Mouse (Mus musculus) MEL (cell line): ENCODE measurements around the gene Serhl. TPM values are rescaled to one million over a fixed set of nuclear protein-coding genes. Genes with fewer than 3 reads are reported as not detected.

Experiments
- DNase-seq: peaks from one replicate; pipeline ENCODE4 v3.0.0; 2011; ENCODE audit warnings: low read depth, low spot score
- H3K27ac ChIP-seq: 2 replicates; pipeline ENCODE4 v1.5.1; 2012; ENCODE audit warnings: low read depth, mild to moderate bottlenecking, control low read depth, low read length, moderate library complexity; ENCODE audit not compliant: control insufficient read depth
- H3K27me3 ChIP-seq, 2 experiments: fragments of 150-350 bp in 1 of 2; sonication (generic) in 1 of 2; 2 replicates each; pipeline ENCODE4 v1.6.1; 2012; ENCODE audit warnings: low read length in 2 of 2, mild to moderate bottlenecking in 2 of 2, improper control_type of control experiment in 1 of 2, moderate library complexity in 1 of 2; ENCODE audit not compliant: insufficient read depth in 2 of 2, control insufficient read depth in 1 of 2
- H3K36me3 ChIP-seq, 2 experiments: 2 replicates each; pipeline ENCODE4 v1.6.1; 2012 to 2014; ENCODE audit warnings: low read length in 2 of 2, improper control_type of control experiment in 1 of 2, inconsistent platforms in 1 of 2, mild to moderate bottlenecking in 1 of 2; ENCODE audit not compliant: insufficient read depth in 2 of 2, control insufficient read depth in 1 of 2
- H3K4me1 ChIP-seq, 2 experiments: fragments of 150-350 bp in 1 of 2; sonication (generic) in 1 of 2; 2 replicates each; pipeline ENCODE4 v1.6.1; 2012; ENCODE audit warnings: low read length in 2 of 2, improper control_type of control experiment in 1 of 2, mild to moderate bottlenecking in 1 of 2; ENCODE audit not compliant: insufficient read depth in 2 of 2, control insufficient read depth in 1 of 2
- H3K4me3 ChIP-seq, 2 experiments: fragments of 150-350 bp in 1 of 2; sonication (generic) in 1 of 2; 2 replicates each; pipeline ENCODE4 v1.5.1; 2012; ENCODE audit warnings: low read depth in 2 of 2, low read length in 2 of 2, mild to moderate bottlenecking in 2 of 2, moderate library complexity in 2 of 2, control low read depth in 1 of 2, improper control_type of control experiment in 1 of 2; ENCODE audit not compliant: control insufficient read depth in 1 of 2, insufficient read depth in 1 of 2
- H3K79me2 ChIP-seq: 2 replicates; pipeline ENCODE4 v1.6.1; 2012; ENCODE audit warnings: mild to moderate bottlenecking, low read length, moderate library complexity; ENCODE audit not compliant: control insufficient read depth, poor library complexity, insufficient read depth
- H3K9ac ChIP-seq: 2 replicates; pipeline ENCODE4 v1.6.1; 2012; ENCODE audit warnings: low read depth, mild to moderate bottlenecking, control low read depth, low read length, moderate library complexity; ENCODE audit not compliant: control insufficient read depth, poor library complexity, severe bottlenecking
- H3K9me3 ChIP-seq: fragments of 150-350 bp; sonication (generic); replicated peaks from 2 replicates; pipeline ENCODE4 v1.6.1; 2012; ENCODE audit warnings: mild to moderate bottlenecking, low read length, improper control_type of control experiment, moderate library complexity; ENCODE audit not compliant: insufficient read depth
- CTCF ChIP-seq, 3 experiments: IDR thresholded peaks in 2 of 3; conservative IDR thresholded peaks in 1 of 3; 2 replicates each; pipeline ENCODE4 v1.5.1; 2011 to 2012; ENCODE audit warnings: low read length in 3 of 3, low read depth in 2 of 3, mild to moderate bottlenecking in 2 of 3, improper control_type of control experiment in 1 of 3, inconsistent platforms in 1 of 3, mixed read lengths in 1 of 3, moderate library complexity in 1 of 3; ENCODE audit not compliant: control insufficient read depth in 1 of 3, insufficient read depth in 1 of 3, poor library complexity in 1 of 3, severe bottlenecking in 1 of 3
- EP300 ChIP-seq, 2 experiments: IDR thresholded peaks; 2 replicates each; pipeline ENCODE4 v1.6.1; 2011; ENCODE audit warnings: improper control_type of control experiment in 2 of 2, low read length in 2 of 2, low read depth in 1 of 2, mild to moderate bottlenecking in 1 of 2
- ETS1 ChIP-seq: IDR thresholded peaks from 2 replicates; pipeline ENCODE4 v1.6.1; 2012; ENCODE audit warnings: low read depth, mild to moderate bottlenecking, inconsistent platforms, low read length, improper control_type of control experiment, moderate library complexity
- GATA1 ChIP-seq: IDR thresholded peaks from 2 replicates; pipeline ENCODE4 v1.6.1; 2011; ENCODE audit warnings: low read depth, low read length, improper control_type of control experiment
- JUND ChIP-seq: IDR thresholded peaks from 2 replicates; pipeline ENCODE4 v1.6.1; 2011; ENCODE audit warnings: low read depth, mild to moderate bottlenecking, improper control_type of control experiment, low read length
- MAFK ChIP-seq: IDR thresholded peaks from 2 replicates; pipeline ENCODE4 v1.6.1; 2011; ENCODE audit warnings: low read depth, mild to moderate bottlenecking, low read length, improper control_type of control experiment, borderline replicate concordance
- MAZ ChIP-seq: IDR thresholded peaks from 2 replicates; pipeline ENCODE4 v1.6.1; 2012; ENCODE audit warnings: low read depth, mild to moderate bottlenecking, inconsistent platforms, low read length, improper control_type of control experiment
- MXI1 ChIP-seq: IDR thresholded peaks from 2 replicates; pipeline ENCODE4 v1.6.1; 2011; ENCODE audit warnings: mild to moderate bottlenecking, low read depth, low read length, improper control_type of control experiment
- MYB ChIP-seq: IDR thresholded peaks from 2 replicates; pipeline ENCODE4 v1.6.1; 2011; ENCODE audit warnings: mild to moderate bottlenecking, low read depth, low read length, improper control_type of control experiment
- NELFE ChIP-seq: IDR thresholded peaks from 2 replicates; pipeline ENCODE4 v1.6.1; 2011; ENCODE audit warnings: low read depth, low read length, improper control_type of control experiment
- NRF1 ChIP-seq: IDR thresholded peaks from 2 replicates; pipeline ENCODE4 v1.6.1; 2014; ENCODE audit warnings: low read depth, mild to moderate bottlenecking, inconsistent platforms, low read length, improper control_type of control experiment, moderate library complexity; ENCODE audit not compliant: poor library complexity, insufficient read depth, severe bottlenecking
- POLR2A ChIP-seq, 2 experiments: IDR thresholded peaks; 2 replicates each; pipeline ENCODE4 v1.6.1; 2011 to 2012; ENCODE audit warnings: low read length in 2 of 2, mild to moderate bottlenecking in 2 of 2, control low read depth in 1 of 2, improper control_type of control experiment in 1 of 2, low read depth in 1 of 2, moderate library complexity in 1 of 2; ENCODE audit not compliant: control insufficient read depth in 1 of 2, insufficient read depth in 1 of 2, poor library complexity in 1 of 2
- POLR2AphosphoS5 ChIP-seq: IDR thresholded peaks from 2 replicates; pipeline ENCODE4 v1.6.1; 2012; ENCODE audit warnings: low read depth, borderline replicate concordance, mild to moderate bottlenecking, inconsistent platforms, low read length, moderate library complexity, mixed read lengths
- RAD21 ChIP-seq: IDR thresholded peaks from 2 replicates; pipeline ENCODE4 v1.6.1; 2011; ENCODE audit warnings: mild to moderate bottlenecking, low read depth, low read length, improper control_type of control experiment
- SIN3A ChIP-seq: IDR thresholded peaks from 2 replicates; pipeline ENCODE4 v1.6.1; 2012; ENCODE audit warnings: low read length, improper control_type of control experiment, inconsistent platforms
- SMC3 ChIP-seq: IDR thresholded peaks from 2 replicates; pipeline ENCODE4 v1.6.1; 2011; ENCODE audit warnings: low read depth, low read length, improper control_type of control experiment
- TAL1 ChIP-seq: IDR thresholded peaks from 2 replicates; pipeline ENCODE4 v1.6.1; 2012; ENCODE audit warnings: mild to moderate bottlenecking, inconsistent platforms, low read length, moderate library complexity, mixed read lengths
- UBTF ChIP-seq: IDR thresholded peaks from 2 replicates; pipeline ENCODE4 v1.6.1; 2012; ENCODE audit warnings: low read depth, mild to moderate bottlenecking, inconsistent platforms, low read length, improper control_type of control experiment, moderate library complexity, borderline replicate concordance; ENCODE audit not compliant: insufficient read depth
- USF1 ChIP-seq: IDR thresholded peaks from 2 replicates; pipeline ENCODE4 v1.6.1; 2014; ENCODE audit warnings: low read depth, mild to moderate bottlenecking, inconsistent platforms, low read length, improper control_type of control experiment, moderate library complexity
- USF2 ChIP-seq, 2 experiments: IDR thresholded peaks; 2 replicates each; pipeline ENCODE4 v1.6.1; 2011 to 2012; ENCODE audit warnings: improper control_type of control experiment in 2 of 2, low read length in 2 of 2, borderline replicate concordance in 1 of 2, inconsistent platforms in 1 of 2, low read depth in 1 of 2, mild to moderate bottlenecking in 1 of 2; ENCODE audit not compliant: insufficient read depth in 1 of 2
- ZC3H11A ChIP-seq: IDR thresholded peaks from 2 replicates; pipeline ENCODE4 v1.6.1; 2012; ENCODE audit warnings: low read depth, mild to moderate bottlenecking, inconsistent platforms, low read length, improper control_type of control experiment
- ZNF384 ChIP-seq: IDR thresholded peaks from 2 replicates; pipeline ENCODE4 v1.6.1; 2012; ENCODE audit warnings: low read depth, mild to moderate bottlenecking, inconsistent platforms, low read length, improper control_type of control experiment
- polyA plus RNA-seq, 2 experiments: library from polyadenylated mRNA; stranded (reverse) in 1 of 2; unstranded in 1 of 2; fragments of >175 nt in 1 of 2; fragments of >200 nt in 1 of 2; gene quantifications; 2 replicates each; pipeline versions ENCODE4 v1.2.1 to v1.2.4; 2012; ENCODE audit warnings: low replicate concordance in 2 of 2, low read depth in 1 of 2; ENCODE audit not compliant: insufficient read length in 2 of 2, insufficient read depth in 1 of 2, missing spikeins in 1 of 2
- total RNA-seq: library from RNA; depleted of rRNA; stranded (reverse); fragments of 300-350 nt; gene quantifications from 2 replicates; pipeline ENCODE4 v1.2.3, GENCODE M21; 2012

The Serhl gene
- total and polyA plus RNA-seq, 3 experiments, result 19.6 to 57.3 TPM; not detected in 1

GRCm38 (mm10) chr15:83070942-83071341, 18.4 kb upstream of the Serhl start:
- H3K4me1 ChIP-seq, result no peaks in the 10 kb centered on the region; a peak in 1 of 4 replicates
- DNase-seq, result no peak
- TF ChIP-seq ZC3H11A (no peak), ETS1 (no peak), MAZ (no peak), MYB (no peak), NRF1 (no peak), EP300 (IDR thresholded peaks at IDR 0.05; ENCODE audit: low read depth in 1 of 2, low read length in 2 of 2) (no peak), JUND (no peak)
- TF ChIP-seq, all 39 proteins: peak for 0
- no peak overlapping the region for H3K4me3 ChIP-seq
- no peaks in the 10 kb centered on the region for H3K79me2 ChIP-seq
- H3K36me3 ChIP-seq, result no peaks in the 10 kb centered on the region
- H3K27ac ChIP-seq, result no peak overlapping the region
- no peaks in the 10 kb centered on the region for H3K9me3 ChIP-seq
- no peak overlapping the region for H3K9ac ChIP-seq
- peaks cover 0 to 1% of the 10 kb centered on the region in 2 experiments; a peak in 1 of 4 replicates for H3K27me3 ChIP-seq

GRCm38 (mm10) chr15:83071752-83072151, 17.6 kb upstream of the Serhl start:
- H3K79me2 ChIP-seq, result no peaks in the 10 kb centered on the region
- no peak overlapping the region for H3K27ac ChIP-seq
- H3K4me1 ChIP-seq, result no peaks in the 10 kb centered on the region; a peak in 1 of 4 replicates
- DNase-seq, result peak; percentile 26
- H3K36me3 ChIP-seq, result no peaks in the 10 kb centered on the region
- no peak overlapping the region for H3K4me3 ChIP-seq
- no peak overlapping the region for H3K9ac ChIP-seq
- peaks cover 1 to 6% of the 10 kb centered on the region in 2 experiments; a peak in 3 of 4 replicates for H3K27me3 ChIP-seq
- peak; percentile 53 for TF ChIP-seq RAD21
- TF ChIP-seq CTCF (IDR thresholded peaks at IDR 0.05 in 2 of 3, conservative IDR thresholded peaks at IDR 0.05 in 1 of 3; ENCODE audit: control insufficient read depth in 1 of 3, insufficient read depth in 1 of 3, low read depth in 2 of 3, low read length in 3 of 3, poor library complexity in 1 of 3, severe bottlenecking in 1 of 3), result peak; percentile 44 to 73 (median 59)
- TF ChIP-seq USF1, result no peak
- TF ChIP-seq SMC3, result peak; percentile 48
- no peaks in the 10 kb centered on the region for H3K9me3 ChIP-seq

- Histone ChIP-seq H3K4me3 (no peak overlapping the region), H3K9ac (no peak overlapping the region), H3K4me1 (no peaks in the 10 kb centered on the region; a peak in 1 of 4 replicates), H3K9me3 (no peaks in the 10 kb centered on the region), H3K27me3 (peaks cover 4 to 9% of the 10 kb centered on the region in 2 experiments; a peak in 3 of 4 replicates), H3K79me2 (no peaks in the 10 kb centered on the region), H3K36me3 (no peaks in the 10 kb centered on the region), H3K27ac (no peak overlapping the region)
- TF ChIP-seq SMC3, result no peak
- no peak for TF ChIP-seq MAZ
- no peak for TF ChIP-seq ZNF384
- no peak for TF ChIP-seq POLR2A (IDR thresholded peaks at IDR 0.05; ENCODE audit: control insufficient read depth in 1 of 2, insufficient read depth in 1 of 2, low read depth in 1 of 2, low read length in 2 of 2, poor library complexity in 1 of 2)
- TF ChIP-seq USF2 (IDR thresholded peaks at IDR 0.05; ENCODE audit: borderline replicate concordance in 1 of 2, insufficient read depth in 1 of 2, low read depth in 1 of 2, low read length in 2 of 2), result no peak
- no peak for TF ChIP-seq NELFE
- TF ChIP-seq UBTF, result no peak
- no peak for TF ChIP-seq SIN3A
- no peak for TF ChIP-seq POLR2AphosphoS5
- no peak for TF ChIP-seq MAFK
- no peak for TF ChIP-seq MXI1
- no peak for TF ChIP-seq RAD21
- TF ChIP-seq USF1, result no peak
- no peak for TF ChIP-seq EP300 (IDR thresholded peaks at IDR 0.05; ENCODE audit: low read depth in 1 of 2, low read length in 2 of 2)
- TF ChIP-seq TAL1, result no peak
- no peak for TF ChIP-seq GATA1
- no peak for DNase-seq
These were observed 15.1 kb upstream of the Serhl start for GRCm38 (mm10) chr15:83074179-83074578.
